Mouse (Mus musculus) urinary bladder, adult 2 months (tissue): Measurements from ENCODE around the gene Zbtb42. TPM values are rescaled to one million over a fixed set of nuclear protein-coding genes. Genes with fewer than 3 reads are reported as not detected.

Source experiments
- DNase-seq: peaks from one replicate; pipeline ENCODE4 v3.0.0; 2022; ENCODE audit warnings: low spot score
- polyA plus RNA-seq: library from polyadenylated mRNA; depleted of rRNA; stranded (reverse); fragments of >200 nt; gene quantifications from 2 replicates; pipeline ENCODE4 v1.2.3, GENCODE M21; 2012

Gene Zbtb42
- polyA plus RNA-seq, 1 experiment: 18.0 TPM

DNA sequence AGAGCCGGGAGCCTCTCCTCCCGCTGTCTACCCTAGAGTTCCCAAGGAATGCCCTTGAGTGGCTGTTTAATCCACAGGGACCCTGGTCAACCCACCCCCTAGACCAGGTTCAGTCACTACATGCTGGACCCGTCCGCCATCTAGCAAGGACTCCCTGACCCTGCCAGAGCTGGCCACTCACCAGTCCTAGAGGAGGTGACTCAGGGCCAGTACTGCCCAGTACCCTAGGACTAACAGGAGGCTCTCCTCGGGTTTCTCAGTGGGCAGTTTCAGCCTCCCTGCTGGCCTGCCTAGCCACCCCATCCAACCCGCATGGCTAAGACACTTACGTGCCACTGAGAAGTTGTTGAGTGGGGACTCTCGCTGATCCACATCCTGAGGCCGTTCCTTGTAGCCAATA, 16.8 kb upstream of the Zbtb42 start:
- no peak for DNase-seq

- DNase-seq: no peak
Measured at GRCm38 (mm10) chr12:112663303-112663702, 15.3 kb upstream of the Zbtb42 start.

- no peak for DNase-seq
Measured at GRCm38 (mm10) chr12:112663716-112664115, 14.9 kb upstream of the Zbtb42 start.

- no peak for DNase-seq
Measured at GRCm38 (mm10) chr12:112664124-112664523, 14.5 kb upstream of the Zbtb42 start.

DNA sequence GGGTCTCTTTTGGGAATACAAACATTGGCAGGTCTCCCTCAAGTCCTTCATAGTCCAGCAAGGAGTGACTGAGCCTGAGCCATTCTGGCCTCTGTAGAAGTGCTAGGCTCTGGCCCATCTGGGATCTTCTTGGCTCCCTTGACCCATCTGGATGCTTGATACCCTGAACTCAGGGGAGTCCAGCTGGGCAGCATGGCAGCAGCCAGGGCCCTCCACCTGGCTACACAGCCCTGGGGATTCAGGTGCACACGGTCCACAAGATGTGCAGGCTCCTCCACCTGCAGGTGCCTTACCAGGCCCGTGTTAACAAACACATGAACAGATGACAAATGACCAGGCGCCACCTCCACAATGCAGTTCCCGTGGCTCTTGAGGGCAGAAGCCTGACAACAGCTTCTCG, 14.0 kb upstream of the Zbtb42 start:
- DNase-seq: no peak

- DNase-seq: peak; percentile 46
Measured at GRCm38 (mm10) chr12:112665445-112665844, 13.2 kb upstream of the Zbtb42 start.

- DNase-seq: no peak
Measured at GRCm38 (mm10) chr12:112665881-112666544, 12.6 kb upstream of the Zbtb42 start.

DNA sequence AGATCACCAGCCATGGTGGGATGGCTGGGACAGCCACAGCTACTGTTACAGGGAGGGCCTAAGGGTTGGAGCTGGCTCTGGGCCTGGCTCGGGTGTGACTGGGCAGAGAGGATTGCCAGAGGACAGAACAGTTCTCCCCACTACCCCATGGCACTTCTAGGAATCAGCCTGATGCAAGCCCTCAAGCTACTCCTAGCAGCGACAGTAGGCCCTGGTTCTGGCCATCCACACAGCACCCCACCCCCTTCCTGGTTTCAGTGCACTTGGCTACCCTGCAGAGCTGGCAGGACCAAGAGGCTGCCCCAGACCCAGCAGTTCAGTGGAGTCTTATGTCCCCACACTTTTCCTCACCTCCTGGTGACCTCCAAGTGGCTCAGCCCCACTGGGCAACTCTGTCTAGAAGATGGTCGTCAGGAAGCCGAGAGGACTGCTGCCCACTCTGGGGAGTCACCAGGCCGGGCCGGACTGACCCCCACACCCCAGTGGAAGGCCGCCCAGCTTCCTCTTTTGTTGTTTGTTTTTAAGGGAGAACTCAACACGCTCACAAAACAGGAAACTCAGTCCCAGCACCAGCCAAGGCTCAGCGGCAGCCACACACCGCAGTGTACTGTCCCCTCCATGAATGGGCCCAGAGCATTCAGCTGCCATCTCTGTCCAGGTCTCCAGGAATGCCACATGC, 10.9 kb upstream of the Zbtb42 start:
- no peak for DNase-seq

- no peak for DNase-seq
Measured at GRCm38 (mm10) chr12:112670718-112671393, 7.8 kb upstream of the Zbtb42 start.

GRCm38 (mm10) chr12:112671891-112672290, 6.7 kb upstream of the Zbtb42 start:
- DNase-seq: no peak

DNA sequence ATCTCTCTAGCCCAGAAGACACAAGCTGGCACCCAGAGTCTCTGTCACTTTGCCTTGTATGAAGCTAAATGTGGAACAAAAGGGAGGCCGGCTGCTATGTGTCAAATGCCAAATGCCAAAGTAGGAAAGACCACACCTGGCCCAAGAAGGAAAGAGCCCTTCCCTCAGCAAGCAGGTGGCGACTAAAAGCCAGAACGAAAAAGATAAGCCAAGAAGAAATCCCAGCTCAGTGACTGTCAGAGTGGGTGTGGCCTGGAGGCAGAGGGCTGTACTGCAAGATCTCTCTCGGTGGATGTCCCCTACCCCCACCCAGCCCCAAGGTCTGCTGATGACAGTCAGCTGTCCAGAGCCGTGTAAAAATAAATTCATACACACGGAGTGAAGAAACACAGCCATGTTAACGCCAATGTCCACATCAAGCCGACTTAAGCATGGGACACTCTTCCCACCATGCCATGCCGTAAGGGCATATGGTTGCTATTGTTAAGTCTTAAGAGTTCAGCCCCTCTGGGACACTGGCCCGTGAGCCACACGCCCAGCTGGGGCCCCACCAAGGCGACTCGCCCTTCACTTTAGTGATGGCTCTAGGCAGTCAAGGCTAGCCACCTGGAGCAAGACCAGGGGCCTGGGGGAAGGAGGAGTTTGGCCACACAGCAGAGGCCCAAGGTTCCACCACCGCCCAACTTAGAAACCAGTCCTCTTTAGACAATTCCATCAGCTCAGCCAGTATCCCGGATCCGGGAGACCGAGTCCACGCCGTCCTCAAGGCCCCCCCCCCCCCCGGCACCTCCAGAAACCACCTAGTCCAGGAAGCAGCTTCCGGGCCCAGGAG, 5.7 kb upstream of the Zbtb42 start:
- DNase-seq: no peak

DNA sequence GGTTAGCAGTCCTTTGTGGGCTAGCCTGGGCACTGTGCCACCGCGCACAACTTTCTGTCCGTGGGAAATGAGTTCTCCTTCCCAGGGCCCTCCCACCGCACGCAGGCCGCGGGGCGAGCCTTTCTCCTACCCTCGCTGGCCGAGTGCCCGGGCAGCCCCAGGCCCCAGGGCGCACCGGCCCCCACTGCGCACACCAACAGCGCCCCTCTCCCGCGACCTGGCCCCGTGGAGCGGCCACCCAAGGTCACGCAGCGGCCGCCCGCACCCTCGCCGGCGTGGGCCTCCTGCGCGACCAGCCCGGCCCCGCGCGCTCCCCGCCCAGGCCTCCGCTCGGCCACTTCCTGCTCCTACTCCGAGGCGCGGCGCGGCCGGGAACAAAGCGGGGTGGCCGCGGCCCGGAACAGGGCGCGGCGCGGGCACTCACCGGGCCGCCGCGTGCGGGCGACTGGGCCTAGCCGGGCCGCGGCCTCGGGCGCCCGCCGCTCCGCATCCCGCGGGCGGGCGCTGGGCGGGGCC, 5.0 kb upstream of the Zbtb42 start:
- DNase-seq: peak; percentile 50

- DNase-seq: peak; percentile 74
Measured at GRCm38 (mm10) chr12:112674132-112675011, 4.3 kb upstream of the Zbtb42 start, which contains the start of gene Akt1. Akt1 (minus strand) TSS chr12:112674884.

DNA sequence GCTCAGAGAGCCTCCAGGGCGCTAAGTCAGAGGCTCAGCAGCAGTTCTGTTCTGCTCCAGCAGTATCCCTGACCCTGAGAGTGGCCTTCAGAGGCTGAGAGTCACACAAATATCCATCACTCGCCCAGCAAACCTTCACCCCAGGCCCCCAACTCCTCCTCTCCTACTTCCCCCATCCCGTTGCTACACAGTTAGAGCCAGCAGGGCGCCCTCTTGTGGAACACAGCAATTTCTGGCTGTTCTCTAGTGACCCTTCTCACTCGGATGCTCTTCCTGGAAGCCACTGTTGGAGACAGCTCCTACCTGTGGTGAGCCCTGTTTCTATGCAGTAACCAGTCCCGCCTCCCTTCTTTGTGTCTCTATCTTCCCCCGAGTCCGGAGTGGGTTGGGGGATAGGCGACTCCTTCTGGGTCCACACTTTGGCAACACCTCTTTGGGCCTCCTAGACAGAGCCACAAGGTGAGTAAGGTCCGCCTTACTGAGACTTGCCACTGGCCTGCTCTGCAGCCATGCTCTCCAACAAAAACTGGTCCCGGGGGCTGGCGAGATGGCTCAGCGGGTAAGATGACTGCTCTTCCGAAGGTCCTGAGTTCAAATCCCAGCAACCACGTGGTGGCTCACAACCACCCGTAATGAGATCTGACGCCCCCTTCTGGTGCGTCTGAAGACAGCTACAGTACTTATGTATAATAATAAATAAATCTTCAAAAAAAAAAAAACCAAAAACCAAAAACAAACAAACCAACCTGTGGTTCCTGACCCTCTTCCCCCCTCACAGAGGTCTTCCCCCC, 3.2 kb upstream of the Zbtb42 start:
- DNase-seq: peak; percentile 58

DNA sequence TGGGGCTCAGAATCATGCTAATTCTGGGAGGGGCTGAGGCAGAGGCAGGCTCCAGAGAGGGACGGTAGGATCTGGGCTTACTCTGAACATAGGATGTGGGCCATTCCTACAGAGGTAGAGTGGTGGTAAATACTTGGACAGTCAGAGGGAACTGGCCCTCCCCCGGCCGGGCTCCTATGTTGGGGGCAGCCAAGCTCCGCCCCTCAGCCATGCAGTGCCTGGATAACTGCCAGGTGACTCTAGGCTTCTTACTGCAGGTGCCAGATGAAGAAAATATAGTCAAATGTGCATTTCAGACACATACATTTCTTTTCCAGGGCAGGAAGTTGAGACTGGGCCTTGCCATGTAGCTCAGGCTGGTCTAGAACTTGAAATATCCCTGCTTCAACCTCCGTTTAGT, 1.6 kb upstream of the Zbtb42 start:
- DNase-seq: no peak

DNA sequence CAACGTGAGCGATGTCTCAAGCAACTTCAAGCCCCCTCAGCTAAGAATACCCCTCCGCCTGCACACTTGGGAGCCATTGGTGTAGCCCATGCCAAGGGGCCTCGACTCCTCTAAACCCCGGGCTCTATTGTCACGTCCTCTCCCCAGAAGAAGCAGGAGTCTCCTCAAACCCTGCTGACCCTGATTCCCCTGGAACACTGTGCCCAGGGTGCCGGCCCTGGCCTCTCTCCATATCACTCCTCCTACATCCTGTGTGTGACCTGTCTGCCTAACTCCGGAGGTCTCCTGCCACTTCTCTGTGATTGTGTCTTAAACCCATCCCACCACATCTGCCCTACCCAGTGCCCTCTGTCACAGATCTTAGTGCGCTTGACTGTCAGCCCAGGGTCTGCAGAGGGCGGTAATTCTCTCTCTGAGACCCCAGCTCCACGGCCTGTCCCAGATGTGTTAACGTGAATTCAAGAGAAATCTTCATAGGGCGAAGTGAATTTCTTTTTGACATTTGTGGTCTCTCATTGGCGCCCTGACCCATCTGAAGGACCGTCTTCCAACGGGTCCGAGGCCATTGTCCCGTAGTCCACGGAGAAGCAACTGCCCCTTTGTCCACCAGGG, 579 bp upstream of the Zbtb42 start:
- no peak for DNase-seq

DNA sequence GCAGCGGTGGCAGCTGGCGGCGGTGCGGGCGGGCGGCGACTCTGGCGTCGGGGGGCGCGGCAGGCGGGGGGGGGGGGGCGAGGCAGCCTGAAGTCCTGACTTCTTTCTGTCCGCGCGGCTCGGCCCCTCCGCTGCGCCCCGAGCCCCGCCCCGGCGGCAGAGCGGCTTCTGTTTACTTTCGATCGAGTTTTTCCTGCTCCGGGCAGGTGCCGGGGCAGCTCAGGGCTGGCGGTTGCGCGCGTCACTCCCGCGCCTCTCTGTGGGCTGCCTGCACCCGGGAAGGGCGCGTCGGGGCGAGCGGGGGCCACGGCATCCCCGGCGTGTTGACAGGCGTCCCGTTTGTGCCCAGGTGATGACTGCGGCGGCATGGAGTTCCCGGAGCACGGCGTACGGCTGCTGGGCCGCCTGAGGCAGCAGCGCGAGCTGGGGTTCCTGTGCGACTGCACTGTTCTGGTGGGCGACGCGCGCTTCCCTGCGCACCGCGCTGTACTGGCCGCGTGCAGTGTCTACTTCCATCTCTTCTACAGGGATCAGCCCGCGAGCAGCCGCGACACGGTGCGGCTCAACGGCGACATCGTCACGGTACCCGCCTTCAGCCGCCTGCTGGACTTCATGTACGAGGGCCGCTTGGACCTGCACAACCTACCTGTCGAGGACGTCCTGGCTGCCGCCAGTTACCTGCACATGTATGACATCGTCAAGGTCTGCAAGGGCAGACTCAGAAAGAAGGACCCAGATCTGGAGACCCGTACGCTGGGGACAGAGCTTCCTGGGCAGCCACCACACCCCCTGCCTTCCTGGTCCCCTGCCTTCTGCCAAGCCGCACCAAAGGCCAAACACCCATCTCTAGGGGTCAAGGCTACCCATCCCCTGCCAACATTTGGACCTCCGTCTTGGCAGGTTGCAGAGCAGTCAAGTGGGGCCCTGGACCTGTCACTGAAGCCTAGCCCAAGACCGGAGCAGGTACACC, 684 bp downstream of the Zbtb42 start:
- peak; percentile 65 for DNase-seq

DNA sequence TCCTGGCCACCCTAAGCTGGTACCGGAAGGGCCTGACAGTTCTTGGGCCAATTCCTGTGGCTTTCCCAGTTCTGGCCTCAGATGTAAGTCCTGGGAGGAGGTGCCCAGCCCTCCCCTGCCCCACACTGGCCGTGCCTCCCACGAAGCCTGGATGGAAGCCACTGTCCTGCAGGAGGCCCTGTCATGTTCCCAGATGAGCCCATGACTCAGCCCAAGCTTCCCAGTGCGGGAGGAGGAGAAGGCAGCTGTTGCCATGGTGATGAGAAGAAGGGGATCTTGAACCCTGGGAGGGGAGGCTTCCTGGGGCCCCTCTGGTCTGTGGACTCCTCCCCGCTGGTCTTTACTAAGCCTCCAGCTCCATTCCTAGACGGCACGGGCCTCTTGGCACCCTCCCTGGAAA, 4.7 kb downstream of the Zbtb42 start:
- no peak for DNase-seq
